Mouse (Mus musculus) layer of hippocampus, postnatal 10 days (tissue): ENCODE measurements around the gene Metrn. TPM values are rescaled to one million over a fixed set of nuclear protein-coding genes. Genes with fewer than 3 reads are reported as not detected.

ENCODE experiments used
- DNase-seq, 2 experiments: peaks; one replicate each; pipeline ENCODE4 v3.0.0; 2021; ENCODE audit warnings: low spot score in 2 of 2
- total RNA-seq, 2 experiments: library from RNA; stranded (reverse); gene quantifications; 2 replicates each; pipeline ENCODE4 v1.2.3; 2021

Metrn gene
- total RNA-seq, 2 experiments from 2014 or later, result 51.2 to 65.8 TPM

DNA sequence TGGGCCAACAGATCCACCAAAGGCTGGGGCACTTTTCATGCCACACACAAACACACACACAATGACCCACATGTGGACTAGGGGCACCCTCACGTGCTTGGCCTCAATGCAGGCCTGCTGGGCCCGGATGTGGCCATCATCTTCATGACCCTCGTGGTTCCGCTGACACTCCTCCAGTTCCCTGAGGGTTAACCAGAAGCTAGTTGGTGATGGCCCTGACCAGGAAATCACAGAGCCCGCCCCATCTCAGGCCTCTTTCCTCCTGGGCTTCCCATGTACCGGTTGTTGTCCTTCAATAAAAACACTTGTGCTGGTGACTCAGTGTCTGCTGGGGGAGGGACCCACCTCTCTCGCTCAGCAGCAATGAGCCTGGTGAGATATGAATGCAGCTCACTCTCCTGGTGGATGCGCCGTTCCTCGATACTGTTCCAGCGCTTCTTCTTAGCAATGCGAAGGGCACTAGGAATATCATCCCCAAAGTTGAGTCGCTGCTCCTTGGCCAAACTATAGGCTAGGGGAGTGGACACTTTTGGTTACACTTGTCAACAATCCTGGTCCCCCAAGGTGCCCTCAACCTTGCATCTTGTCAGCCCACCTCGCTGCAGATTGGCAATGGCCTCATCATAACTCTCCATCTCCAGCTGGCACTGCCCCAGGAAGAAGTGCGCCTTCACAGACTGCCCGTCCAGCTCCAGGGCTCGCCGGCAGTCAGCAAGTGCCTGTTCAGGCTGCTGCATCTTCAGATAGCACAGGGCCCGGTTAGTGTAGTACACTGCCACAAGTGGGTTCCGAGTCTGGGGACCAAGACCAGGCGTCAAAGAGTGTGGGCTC, 34.7 kb upstream of the Metrn start:
- peak in 1 of 2 experiments; percentile 48 for DNase-seq

DNA sequence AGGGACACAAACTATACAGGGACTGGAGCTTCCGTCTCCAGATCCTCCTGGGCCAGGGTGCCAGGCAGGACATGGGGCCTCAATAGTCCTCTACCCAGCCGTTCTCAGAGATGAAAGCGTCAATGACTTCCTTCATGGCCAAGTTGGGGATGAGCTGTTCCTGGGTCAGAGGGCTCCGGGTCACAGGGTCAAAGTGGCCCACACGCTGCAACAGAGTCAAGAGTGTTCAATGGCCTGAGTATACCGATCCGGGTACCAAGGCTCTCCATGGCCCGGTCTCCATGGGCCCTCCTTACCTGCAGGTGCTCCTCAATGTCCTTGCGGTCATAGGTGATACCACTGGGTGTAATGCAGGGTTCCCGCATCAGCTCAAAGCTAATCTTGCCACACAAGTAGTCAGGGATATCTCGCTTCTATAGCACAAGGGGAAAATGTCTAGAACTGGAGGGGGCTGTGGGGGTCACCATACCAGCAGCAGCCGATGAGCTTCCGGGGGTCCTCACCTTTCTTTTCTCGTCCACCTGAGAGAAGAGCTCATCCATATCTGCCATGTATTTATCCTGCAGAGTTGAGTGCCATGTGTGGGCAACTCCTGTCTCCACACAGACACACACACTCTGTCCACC, 34.0 kb upstream of the Metrn start:
- no peak for DNase-seq

DNA sequence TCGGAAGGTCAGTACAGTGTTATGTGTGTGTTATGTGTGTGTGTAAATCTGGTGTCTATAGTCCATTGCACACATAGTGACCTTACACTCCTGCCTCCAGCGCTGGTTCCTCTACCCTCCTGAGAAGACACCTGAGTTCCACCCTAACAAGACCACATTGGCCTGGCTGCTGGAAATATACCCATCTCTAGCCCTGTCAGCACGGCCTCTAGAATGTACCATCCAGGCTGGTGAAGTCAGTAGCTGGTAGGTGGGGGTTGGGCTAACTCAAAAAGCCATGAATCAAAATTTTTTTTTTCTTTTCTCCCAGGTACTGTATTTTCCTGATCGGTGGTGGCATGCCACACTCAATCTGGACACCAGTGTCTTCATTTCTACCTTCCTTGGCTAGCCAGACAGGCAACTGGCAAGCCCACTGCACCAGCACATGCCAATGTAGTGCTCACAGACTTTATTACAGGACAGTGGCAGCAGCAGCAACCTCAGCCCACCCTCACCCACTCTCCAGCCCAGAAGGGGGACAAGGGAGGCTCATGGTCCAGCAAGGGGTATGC, 33.3 kb upstream of the Metrn start:
- no peak for DNase-seq

DNA sequence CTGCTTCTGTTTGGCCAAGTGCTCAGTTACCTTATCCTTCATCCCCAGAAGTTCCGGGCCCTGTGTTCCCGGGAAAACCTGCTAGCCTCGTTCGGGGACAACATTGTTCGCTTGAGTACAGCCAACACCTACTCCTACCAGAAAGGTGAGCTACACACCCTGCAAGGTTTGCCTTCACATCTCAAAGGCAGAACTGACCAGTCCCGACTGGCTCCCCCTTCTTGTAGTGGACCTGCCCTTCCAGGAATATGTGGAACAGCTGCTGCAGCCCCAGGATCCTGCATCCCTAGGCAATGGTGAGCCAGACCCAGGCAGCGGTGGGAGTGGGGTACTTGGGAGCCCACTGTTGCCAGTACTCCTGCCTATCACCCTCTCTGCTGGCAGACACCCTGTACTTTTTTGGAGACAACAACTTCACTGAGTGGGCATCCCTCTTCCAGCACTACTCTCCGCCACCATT, 32.7 kb upstream of the Metrn start:
- no peak for DNase-seq

DNA sequence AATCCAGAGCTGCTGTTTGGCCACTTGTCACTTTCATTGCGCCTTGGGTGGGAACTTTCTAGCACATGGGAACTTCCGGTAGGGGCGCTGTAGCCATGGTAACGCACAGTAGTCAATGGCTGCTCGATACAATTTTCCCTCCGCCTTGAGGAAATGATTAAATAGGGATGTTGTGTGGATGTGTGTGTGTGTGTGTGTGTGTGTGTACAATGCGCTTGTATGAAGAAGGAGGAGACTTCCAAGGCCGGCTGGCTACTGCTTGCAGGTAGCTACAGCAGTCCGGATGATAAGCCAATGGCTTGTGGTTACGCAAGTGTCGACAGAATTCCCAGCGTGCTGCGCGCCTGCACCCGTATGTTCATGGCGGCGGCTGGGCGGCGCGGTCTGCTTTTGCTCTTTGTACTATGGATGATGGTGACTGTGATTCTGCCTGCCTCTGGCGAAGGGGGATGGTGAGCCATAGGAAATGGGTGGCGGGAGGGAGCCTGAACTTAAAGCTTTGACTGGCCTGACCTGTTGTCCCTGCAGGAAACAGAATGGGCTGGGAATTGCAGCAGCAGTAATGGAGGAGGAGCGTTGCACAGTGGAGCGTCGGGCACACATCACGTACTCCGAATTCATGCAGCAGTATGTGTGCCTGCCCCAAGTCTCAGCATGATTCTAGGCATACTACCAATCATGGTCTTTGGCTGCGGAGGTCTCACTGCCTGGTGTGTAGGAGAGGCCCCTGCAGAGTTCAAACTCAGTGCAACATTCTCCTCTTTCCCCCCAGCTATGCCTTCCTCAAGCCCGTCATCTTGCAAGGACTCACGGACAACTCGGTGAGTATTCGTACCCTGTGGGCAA, 32.0 kb upstream of the Metrn start, which contains the start of gene Jmjd8:
TSS of gene Jmjd8 (plus strand) at position 156 of the 846 bp plus-strand sequence.
- DNase-seq, result peak; percentile 75 to 83

DNA sequence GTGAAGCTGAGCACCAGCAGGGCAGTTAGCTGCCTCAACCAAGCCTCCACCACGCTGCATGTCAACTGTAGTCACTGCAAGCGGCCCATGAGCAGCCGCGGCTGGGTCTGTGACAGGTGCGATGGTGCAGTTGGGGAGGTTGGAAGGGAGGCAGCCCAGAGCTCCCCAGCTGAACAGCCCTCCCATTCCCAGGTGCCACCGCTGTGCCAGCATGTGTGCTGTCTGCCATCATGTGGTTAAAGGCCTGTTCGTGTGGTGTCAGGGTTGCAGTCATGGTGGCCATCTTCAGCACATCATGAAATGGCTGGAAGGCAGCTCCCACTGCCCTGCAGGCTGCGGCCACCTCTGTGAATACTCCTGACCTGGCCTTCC, 31.3 kb upstream of the Metrn start:
- DNase-seq, result no peak

DNA sequence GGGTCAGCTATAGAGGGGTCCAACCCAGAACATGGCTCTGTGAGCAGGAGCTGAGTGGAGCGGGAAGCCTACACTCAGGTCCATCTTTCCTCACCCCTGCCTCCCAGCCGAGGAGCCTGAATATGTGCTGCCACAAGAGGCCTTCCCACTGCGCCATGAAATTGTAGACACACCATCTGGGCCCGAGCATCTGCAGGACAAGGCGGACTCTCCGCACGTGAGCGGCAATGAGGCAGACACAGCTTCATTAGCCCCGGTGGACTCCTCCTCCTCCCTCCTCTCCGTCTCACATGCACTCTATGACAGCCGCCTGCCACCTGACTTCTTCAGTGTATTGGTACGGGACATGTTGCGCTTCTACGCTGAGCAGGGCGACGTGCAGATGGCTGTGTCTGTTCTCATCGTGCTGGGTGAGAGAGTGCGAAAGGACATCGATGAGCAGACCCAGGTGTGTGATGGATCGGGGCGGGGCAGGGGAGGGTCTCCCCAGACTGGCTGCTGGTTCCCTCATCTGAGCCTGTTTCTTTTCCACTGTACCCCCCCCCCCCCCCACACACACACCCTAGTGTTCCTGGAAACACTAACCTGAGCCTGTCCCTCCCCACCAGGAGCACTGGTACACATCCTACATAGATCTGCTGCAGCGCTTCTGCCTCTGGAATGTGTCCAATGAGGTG, 30.7 kb upstream of the Metrn start:
- no peak for DNase-seq

DNA sequence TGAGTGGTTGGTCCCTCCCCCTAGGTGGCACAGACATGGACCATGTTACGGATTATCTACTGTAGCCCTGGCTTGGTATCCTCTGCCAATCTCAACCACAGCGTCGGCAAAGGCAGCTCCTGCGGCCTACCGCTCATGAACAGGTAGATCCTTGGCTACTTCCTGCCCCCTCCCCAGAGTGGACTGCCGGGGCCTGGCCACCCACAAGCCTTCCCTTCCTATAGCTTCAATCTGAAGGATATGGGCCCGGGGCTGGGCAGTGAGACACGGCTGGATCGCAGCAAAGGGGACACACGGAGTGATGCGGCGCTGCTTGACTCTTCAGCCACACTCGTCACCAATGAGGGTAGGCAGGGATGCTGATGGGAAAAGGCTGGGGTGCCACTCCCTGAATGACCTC, 30.1 kb upstream of the Metrn start:
- no peak for DNase-seq

DNA sequence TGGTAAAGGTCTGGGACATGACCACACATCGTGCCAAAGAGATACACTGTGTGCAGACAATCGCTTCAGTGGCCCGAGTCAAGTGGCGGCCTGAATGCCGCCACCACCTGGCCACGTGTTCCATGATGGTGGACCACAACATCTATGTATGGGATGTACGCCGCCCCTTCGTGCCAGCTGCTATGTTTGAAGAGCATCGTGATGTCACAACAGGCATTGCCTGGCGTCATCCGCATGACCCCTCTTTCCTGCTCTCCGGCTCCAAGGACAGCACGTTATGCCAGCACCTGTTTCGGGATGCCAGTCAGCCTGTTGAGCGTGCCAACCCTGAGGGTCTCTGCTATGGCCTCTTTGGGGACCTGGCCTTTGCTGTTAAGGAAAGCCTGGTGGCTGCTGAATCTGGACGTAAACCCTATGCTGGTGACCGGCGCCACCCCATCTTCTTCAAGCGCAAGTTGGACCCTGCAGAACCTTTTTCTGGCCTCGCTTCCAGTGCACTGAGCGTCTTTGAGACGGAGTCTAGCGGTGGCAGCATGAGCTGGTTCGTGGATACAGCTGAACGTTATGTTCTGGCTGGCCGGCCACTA, 29.1 kb upstream of the Metrn start:
- no peak for DNase-seq

DNA sequence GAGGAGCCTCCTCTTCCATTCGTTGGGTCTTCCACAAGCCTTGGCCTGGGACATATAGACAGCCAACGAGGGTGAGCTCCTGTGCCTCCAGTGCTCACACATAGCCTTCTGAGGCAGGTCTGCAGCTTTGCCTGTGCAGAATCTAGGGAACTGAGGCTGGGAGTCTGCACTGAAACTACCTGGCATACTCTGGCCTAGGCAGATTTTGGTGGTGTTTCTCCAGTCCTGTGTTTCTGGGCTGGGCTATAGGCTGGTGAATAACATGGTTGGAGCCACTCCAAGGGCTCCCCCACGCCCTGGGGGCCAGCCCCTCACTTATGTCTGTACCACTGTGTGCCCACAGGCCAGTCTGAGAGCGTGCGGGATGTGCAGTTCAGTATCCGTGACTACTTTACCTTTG, 28.4 kb upstream of the Metrn start:
- no peak for DNase-seq

DNA sequence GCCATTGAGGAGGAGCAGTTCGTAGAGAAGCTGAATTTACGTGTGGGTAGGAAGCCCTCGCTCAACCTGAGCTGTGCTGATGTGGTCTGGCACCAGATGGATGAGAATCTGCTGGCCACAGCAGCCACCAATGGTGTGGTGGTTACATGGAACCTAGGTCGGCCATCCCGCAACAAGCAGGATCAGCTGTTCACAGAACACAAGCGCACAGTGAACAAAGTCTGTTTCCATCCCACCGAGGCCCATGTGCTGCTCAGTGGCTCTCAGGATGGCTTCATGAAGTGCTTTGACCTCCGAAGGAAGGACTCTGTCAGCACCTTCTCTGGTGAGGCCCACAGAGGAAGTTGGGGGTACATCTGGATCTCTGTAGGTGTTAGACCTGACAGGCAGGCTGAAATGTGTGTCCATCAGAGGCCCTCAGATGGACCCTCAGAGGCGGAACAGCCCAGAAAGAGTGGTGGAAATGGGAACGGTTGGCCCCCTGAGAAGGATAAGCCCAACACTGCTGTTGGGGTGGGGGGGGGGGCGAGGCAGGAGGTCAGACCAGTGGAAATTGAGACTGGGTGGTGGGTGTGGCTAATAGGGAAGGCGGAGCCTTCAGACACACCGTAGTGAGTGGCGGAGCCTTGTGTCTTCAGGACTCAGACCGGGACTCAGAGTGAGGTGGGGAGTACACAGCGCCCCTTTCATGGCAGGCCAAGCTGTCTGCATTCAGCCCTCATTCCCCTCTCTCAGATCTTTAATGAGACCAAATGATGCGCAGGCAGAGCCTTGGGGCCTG, 27.6 kb upstream of the Metrn start:
- DNase-seq, result no peak

DNA sequence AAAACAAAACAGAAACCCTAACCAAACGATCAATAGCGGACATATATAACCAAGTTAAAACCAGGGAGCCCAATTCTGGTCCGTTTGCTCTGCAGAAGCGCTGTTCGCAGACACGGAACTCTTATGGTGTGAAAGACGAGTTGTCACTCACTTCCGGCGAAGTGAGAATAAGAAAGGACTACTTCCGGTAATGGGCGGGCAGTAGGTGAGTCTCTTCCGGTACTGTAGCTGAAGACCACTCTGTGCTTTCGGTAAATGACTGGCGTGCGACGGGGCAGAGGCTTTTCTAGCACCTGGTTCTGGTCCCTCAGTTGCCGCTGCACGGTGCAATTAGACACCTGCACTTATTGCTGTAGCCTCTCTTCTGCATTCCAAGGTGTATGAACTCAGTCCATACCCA, 26.5 kb upstream of the Metrn start, which contains the start of gene Wdr24:
TSS of gene Wdr24 (plus strand) at position 176 of the 400 bp plus-strand sequence.
- DNase-seq, result peak; percentile 83 to 87

DNA sequence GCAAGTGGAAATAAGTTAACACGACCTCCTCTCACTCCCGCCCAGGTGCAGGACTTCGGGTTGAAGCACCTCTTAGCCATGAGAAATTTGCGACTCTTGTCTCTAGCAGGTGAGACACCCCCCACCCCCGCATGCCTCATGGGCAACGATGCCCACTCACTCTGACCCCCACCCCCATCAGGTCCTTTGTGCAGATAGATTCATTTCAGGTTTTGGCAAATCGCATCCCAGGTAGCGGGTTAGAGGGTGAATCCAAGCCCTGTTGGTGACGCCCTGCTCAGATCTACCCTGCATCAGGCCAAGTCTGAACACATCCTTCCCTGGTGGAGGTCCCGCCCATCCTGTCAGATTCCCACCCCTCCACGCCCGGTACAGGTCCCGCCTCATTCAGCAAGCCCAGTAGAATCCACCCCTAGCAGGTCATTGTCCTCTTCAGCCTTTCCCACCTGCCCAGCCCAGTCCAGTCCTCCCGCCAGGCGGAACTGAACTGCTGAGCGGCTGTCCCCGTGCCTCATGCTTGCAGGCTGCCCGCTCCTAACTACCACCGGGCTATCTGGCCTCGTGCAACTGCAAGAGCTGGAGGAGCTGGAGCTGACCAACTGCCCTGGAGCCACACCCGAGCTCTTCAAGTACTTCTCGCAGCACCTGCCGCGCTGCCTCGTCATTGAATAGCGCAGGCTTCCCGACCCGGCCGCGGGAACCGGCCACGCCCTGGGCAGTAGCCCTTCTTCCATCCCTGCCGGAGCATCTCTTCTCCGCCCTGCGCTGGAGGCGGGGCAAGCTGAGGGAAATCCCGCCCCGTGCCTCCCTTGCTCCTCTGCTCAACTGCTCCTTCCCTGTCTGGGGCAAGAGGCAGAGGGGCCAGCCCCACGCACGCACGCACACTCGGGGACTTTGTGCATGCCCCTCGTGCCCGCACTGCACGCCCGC, 22.2 kb upstream of the Metrn start:
- no peak for DNase-seq

DNA sequence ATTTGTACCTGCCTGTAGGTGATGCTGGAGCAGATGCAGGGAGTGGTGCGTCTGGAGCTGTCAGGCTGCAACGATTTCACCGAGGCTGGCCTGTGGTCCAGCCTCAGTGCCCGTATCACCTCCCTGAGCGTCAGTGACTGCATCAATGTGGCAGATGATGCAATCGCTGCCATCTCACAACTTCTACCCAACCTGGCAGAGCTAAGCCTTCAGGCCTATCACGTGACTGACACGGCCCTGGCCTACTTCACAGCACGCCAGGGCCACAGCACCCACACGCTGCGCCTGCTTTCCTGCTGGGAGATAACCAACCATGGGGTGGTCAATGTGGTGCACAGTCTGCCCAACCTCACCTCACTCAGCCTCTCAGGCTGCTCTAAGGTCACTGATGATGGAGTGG, 20.7 kb upstream of the Metrn start:
- DNase-seq, result no peak

DNA sequence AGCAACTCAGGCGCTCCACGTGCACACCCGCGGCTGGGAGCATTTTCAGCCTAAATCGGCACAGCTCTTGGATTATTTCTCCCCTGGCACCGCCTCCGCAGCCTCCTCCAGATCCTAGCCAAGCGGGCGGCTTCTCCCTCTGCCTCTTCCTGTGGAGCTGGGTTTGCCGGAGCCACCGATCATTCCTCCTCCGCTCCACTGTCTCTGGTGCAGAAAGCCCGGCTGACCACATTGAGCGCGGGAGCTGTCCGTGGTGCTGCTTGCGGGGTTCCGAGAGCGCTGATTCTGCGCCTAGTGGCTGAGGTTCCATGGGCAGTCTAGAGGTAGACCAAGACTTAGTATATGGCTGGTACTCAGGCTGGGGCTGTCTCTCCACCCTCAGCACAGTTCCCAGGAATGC, 16.5 kb upstream of the Metrn start:
- peak; percentile 81 to 85 for DNase-seq

DNA sequence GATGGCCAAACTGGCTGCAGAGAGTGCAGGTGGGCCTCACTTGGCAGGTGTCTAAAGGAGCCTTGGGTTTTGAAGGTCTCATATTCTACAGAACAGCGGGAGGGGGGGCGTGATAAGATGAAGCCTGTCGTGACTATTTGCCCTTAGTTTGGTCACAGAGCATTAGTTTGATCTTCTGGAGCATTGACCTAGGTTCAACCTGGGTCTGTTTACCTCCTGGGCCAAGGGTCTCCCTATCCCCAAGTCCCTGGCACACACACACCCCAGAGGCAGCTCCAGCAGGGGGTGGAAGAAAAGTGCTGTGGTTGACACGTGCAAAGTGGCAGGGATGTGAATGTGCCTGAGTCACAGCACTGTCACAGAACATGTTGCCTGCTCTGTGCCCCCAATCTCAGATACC, 14.0 kb upstream of the Metrn start:
- DNase-seq, result no peak

DNA sequence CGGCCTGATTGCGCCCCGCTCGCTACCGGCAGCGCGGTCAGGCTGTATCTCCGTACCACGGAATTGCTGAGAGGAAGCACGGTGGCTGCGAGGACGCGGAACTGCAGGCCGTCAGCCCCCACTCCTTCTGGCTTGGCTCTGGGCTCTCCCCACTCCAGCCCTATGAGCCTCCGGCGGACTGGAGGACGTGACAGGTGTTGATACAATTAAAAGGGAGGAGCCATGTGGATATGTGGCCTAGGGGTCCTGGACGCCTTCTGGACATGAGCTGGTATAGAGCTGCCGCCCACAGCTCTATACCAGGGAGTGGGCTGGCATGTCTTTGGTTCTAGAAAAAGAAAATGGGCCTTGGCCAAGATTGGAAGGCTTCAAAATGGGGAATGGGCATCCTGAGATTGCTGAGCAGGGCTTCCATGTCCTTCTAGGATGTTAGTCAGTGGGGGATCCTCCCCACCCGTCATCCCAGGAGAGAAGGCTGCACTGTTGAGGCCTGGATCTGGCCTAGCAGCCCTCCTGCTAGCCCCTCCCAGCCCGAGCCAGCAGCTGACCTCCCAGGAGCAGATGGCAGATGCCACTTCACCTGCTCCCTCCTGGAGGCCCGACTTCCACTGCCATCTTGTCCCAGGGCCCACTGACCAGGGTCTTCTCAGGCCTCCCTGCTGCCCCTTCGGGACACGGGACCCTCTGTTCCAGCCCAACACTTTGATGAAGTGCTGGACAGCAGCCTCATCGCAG, 12.8 kb upstream of the Metrn start:
- DNase-seq, result peak in 1 of 2 experiments; percentile 51
